Mouse (Mus musculus) limb, embryonic 15.5 days (tissue): ENCODE measurements around the gene Usp47. TPM values are rescaled to one million over a fixed set of nuclear protein-coding genes. Genes with fewer than 3 reads are reported as not detected.
"Not testable (repeated sequence)": the region's sequence is repeated elsewhere in the genome, so short reads cannot be mapped to it uniquely, and the experiment has no call there.

Experiments used
- ATAC-seq: fragments of 200-750 bp; cut with Nextera tagmentation; 2 replicates; pipeline ENCODE4 v1.8.0; 2017; ENCODE audit warnings: low read depth, moderate TSS enrichment; ENCODE audit not compliant: insufficient number of reproducible peaks, low FRiP score, low TSS enrichment
- H3K27ac ChIP-seq: fragments of 300-500 bp; sonication (generic); 2 replicates; pipeline ENCODE4 v1.5.1; 2015; ENCODE audit warnings: moderate library complexity, mild to moderate bottlenecking, inconsistent platforms
- H3K27me3 ChIP-seq: fragments of 300-500 bp; sonication (generic); 2 replicates; pipeline ENCODE4 v1.6.1; 2015; ENCODE audit warnings: inconsistent platforms
- H3K36me3 ChIP-seq: fragments of 300-500 bp; sonication (generic); 2 replicates; pipeline ENCODE4 v1.6.1; 2015; ENCODE audit warnings: inconsistent platforms
- H3K4me1 ChIP-seq: fragments of 300-500 bp; sonication (generic); 2 replicates; pipeline ENCODE4 v1.6.1; 2015; ENCODE audit warnings: inconsistent platforms
- H3K4me2 ChIP-seq: fragments of 300-500 bp; sonication (generic); 2 replicates; pipeline ENCODE4 v1.6.1; 2015; ENCODE audit warnings: mild to moderate bottlenecking, inconsistent platforms
- H3K4me3 ChIP-seq: fragments of 300-500 bp; sonication (generic); 2 replicates; pipeline ENCODE4 v1.5.1; 2015; ENCODE audit warnings: mild to moderate bottlenecking, inconsistent platforms
- H3K9ac ChIP-seq: fragments of 300-500 bp; sonication (generic); 2 replicates; pipeline ENCODE4 v1.6.1; 2015; ENCODE audit warnings: inconsistent platforms
- H3K9me3 ChIP-seq: fragments of 300-500 bp; sonication (generic); 2 replicates; pipeline ENCODE4 v1.6.1; 2016; ENCODE audit warnings: inconsistent platforms
- WGBS: fragments of 180-500 bp; shearing (Covaris S2); methylation state at CpG from one replicate; pipeline ENCODE4 v1.1.7; 2015; 5-methylcytosine and 5-hydroxymethylcytosine counted together
- polyA plus RNA-seq: library from polyadenylated mRNA; unstranded; fragments of >200 nt; fragmentation: Nextera tagmentation; extraction: Ambion mirVana; gene quantifications from 2 replicates; pipeline ENCODE4 v1.2.1, GENCODE M21; 2015

The Usp47 gene
- polyA plus RNA-seq, 1 experiment from 2014 or later, result 65.1 TPM

DNA sequence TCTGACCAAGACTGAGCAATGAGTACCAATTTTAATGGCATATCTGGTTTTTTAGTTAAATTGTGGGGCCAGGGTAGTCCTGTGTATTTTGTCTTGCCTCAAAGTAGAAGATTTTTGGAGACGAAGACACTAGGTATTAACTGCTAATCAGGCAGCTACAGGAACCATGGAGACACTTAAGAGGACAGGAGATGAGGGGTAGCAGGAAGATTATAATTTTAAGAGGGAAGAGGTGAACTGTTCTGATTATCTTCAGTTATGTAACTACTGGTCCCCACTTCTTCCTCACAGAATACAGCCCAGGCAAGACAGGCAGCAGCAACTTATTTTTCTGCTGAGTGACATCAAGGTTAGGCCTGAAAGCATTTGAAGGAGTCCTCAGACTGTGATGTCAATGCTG lies 21.9 kb downstream of the Usp47 start:
- Histone ChIP-seq H3K27ac (no peak overlapping the region), H3K9ac (no peak overlapping the region), H3K4me1 (0 out of 2 replicates have a peak, but pooled peaks cover 4% of the 10 kb centered on the region), H3K4me3 (no peak overlapping the region), H3K27me3 (no peaks in the 10 kb centered on the region), H3K9me3 (no peaks in the 10 kb centered on the region), H3K36me3 (no peaks in the 10 kb centered on the region), H3K4me2 (no peak overlapping the region)
- WGBS, result 64% methylated on average over 1 of the region's 1 CpGs
- no peak for ATAC-seq

DNA sequence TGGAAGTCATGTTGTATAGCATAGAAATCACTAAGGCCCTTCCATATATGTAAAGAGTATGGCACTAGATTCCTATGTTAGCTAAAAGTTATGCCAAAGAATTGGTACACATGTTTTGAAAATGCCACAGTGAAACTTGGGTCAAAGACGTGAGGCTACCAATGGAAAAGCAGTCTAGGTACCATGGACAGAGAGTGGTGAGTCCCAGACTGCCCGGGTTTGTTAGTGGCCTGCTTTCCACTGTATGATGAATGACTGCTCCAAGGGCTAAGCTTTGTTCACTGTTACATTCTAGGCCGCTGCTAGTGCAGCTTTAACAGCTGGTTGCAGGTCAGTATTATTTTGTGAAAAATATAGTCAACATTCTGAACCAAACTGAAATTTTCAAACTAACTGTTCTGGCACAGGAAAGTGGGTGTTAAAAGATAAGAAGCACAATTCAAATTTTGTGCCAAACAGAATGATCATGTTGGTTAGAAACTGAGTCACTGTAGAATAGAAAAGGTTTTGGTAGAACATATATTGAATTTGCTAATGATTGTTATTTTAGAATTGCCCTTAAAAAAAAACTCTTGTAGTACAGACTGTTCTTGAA lies 22.6 kb downstream of the Usp47 start:
- Histone ChIP-seq H3K36me3 (no peaks in the 10 kb centered on the region), H3K9me3 (no peaks in the 10 kb centered on the region), H3K4me1 (0 out of 2 replicates have a peak, but pooled peaks cover 4% of the 10 kb centered on the region), H3K4me2 (no peak overlapping the region), H3K4me3 (no peak overlapping the region), H3K27me3 (no peaks in the 10 kb centered on the region), H3K9ac (no peak overlapping the region), H3K27ac (no peak overlapping the region)
- ATAC-seq, result no peak
- 54% methylated on average over 3 of the region's 3 CpGs for WGBS

DNA sequence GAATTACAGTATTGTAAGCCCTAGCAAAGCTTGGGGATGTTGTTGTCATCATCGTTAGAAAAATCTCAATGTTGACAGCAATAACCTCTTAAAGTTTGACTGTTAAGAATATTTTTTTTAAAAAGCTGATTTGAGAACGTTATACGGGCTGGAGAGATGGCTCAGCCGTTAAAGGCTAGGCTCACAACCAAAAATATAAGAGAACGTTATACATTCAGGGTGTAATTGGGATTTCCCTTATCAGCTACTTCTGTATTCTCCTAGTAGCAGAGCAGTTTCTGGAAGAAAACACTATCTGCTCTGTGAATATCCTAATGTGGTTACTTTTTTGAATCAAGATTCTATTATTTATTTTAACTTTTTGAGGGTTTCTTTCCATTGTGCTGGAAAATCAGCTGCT lies 25.3 kb downstream of the Usp47 start:
- no peaks in the 10 kb centered on the region for H3K27me3 ChIP-seq
- H3K36me3 ChIP-seq, result peaks cover 3% of the 10 kb centered on the region; the same call in 1 of the 2 replicates
- 86% methylated on average over 5 of the region's 5 CpGs for WGBS
- no peak overlapping the region for H3K4me2 ChIP-seq
- no peak for ATAC-seq
- no peaks in the 10 kb centered on the region for H3K9me3 ChIP-seq
- H3K4me3 ChIP-seq, result no peak overlapping the region
- H3K9ac ChIP-seq, result no peak overlapping the region
- no peaks in the 10 kb centered on the region for H3K4me1 ChIP-seq
- H3K27ac ChIP-seq, result no peak overlapping the region

DNA sequence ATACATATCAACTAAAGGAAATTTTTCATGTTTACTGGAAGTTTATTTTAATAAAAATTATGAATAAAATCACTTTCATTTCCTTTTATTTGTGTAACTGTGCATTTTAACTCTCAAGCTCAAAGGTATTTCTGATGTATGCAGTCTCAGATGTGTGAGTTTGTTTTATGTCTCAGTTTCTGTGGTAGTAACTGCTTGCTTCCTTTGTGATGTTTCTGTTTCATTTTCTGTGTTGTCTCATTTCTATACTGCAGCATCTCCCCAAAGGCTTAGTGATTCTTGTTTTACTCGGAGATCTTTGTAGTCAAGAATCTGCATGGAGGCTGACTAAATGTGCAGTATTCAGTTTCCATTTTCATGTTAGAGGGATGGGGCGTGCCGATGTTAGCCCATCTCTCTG lies 30.4 kb downstream of the Usp47 start:
- Histone ChIP-seq H3K9me3 (no peaks in the 10 kb centered on the region), H3K36me3 (peaks cover 32% of the 10 kb centered on the region), H3K27me3 (no peaks in the 10 kb centered on the region), H3K4me2 (no peak overlapping the region), H3K4me1 (no peaks in the 10 kb centered on the region), H3K4me3 (no peak overlapping the region), H3K9ac (no peak overlapping the region), H3K27ac (no peak overlapping the region)
- ATAC-seq, result no peak
- WGBS, result 91% methylated on average over 3 of the region's 3 CpGs

DNA sequence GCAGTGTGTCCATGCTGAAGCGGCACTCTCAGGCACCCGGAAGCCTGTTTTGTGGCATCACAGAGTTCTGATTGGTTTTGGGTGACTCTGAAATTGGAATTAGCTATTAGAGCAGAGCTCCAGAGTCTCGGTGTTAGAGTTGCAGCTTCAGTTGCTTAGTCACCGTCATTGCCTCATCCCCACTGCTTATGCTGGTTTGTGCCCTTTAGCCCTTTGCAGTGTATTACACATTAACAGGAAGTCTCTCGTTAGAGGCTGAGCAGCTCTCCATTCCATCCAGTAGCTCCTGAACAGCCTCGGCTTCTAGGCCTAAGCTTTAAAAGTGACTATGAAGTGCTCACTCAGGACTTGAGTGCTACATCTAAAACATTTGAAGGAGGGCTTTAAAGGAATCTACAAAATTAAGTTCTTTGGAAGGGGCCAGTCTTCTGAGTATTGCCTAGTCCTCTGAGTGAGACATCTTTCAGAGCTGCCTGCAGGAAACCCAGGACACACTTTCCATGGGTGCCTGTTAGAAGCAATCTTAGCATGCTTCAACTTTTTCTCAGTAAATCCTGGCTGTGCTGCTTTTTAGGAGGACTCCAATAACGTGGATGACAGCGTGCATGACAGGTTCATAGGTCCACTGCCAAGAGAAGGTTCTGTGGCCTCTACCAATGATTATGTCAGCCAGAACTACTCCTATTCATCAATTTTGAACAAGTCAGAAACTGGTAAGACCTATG lies 32.8 kb downstream of the Usp47 start:
- H3K9ac ChIP-seq, result no peak overlapping the region
- H3K4me1 ChIP-seq, result no peaks in the 10 kb centered on the region
- no peak overlapping the region for H3K4me3 ChIP-seq
- no peak for ATAC-seq
- H3K9me3 ChIP-seq, result no peaks in the 10 kb centered on the region
- H3K4me2 ChIP-seq, result no peak overlapping the region
- H3K27ac ChIP-seq, result no peak overlapping the region
- peaks cover 41% of the 10 kb centered on the region for H3K36me3 ChIP-seq
- H3K27me3 ChIP-seq, result no peaks in the 10 kb centered on the region
- 65% methylated on average over 8 of the region's 8 CpGs for WGBS

DNA sequence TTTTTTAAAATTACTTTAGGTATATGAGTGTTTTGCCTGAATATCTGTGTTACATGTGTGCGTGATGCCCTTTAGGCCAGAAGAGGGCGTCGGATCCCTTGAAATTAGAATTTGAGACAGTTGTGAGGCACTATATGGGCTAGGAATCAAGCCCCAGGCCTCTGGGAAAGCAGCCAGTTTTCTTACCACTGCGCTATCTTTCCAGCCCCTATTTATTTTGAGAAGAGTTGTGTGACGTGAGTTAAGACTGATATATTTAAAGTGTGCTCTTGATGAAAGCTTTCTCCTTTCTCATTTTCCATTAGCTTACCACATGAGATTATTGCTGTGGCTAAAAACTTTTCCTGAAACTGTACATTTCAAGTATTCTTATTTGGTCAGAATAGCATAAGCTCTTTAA lies 51.6 kb downstream of the Usp47 start:
- no peaks in the 10 kb centered on the region for H3K4me1 ChIP-seq
- WGBS, result 89% methylated on average over 5 of the region's 5 CpGs
- no peaks in the 10 kb centered on the region for H3K9me3 ChIP-seq
- ATAC-seq, result no peak
- H3K4me3 ChIP-seq, result no peak overlapping the region
- no peak overlapping the region for H3K9ac ChIP-seq
- no peaks in the 10 kb centered on the region for H3K27me3 ChIP-seq
- H3K4me2 ChIP-seq, result no peak overlapping the region
- peaks cover 32% of the 10 kb centered on the region for H3K36me3 ChIP-seq
- no peak overlapping the region for H3K27ac ChIP-seq

DNA sequence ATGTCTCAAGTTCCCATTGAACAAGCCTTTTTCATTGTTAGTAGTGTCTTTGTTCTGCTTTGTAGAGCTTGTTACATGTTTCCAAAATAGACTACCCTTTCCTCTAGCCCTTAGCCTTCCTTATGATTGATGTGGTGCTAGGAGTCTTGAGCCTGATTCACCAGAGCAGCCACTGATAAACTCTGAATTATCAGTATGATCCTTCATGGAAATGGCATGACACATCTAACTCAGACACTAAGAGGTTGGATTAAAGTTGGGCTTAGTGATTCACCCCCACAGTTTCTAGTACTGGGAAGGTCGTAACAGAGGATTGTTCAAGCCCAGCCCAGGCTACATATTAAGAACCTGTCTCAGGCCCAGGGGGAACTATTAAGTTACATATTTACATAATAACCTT lies 59.3 kb downstream of the Usp47 start:
- no peak overlapping the region for H3K4me3 ChIP-seq
- H3K4me1 ChIP-seq, result no peaks in the 10 kb centered on the region
- H3K36me3 ChIP-seq, result peaks cover 47% of the 10 kb centered on the region
- no peak for ATAC-seq
- no peaks in the 10 kb centered on the region for H3K9me3 ChIP-seq
- H3K27me3 ChIP-seq, result no peaks in the 10 kb centered on the region
- no peak overlapping the region for H3K27ac ChIP-seq
- WGBS, result 78% methylated on average over 1 of the region's 1 CpGs
- H3K9ac ChIP-seq, result no peak overlapping the region
- H3K4me2 ChIP-seq, result no peak overlapping the region

DNA sequence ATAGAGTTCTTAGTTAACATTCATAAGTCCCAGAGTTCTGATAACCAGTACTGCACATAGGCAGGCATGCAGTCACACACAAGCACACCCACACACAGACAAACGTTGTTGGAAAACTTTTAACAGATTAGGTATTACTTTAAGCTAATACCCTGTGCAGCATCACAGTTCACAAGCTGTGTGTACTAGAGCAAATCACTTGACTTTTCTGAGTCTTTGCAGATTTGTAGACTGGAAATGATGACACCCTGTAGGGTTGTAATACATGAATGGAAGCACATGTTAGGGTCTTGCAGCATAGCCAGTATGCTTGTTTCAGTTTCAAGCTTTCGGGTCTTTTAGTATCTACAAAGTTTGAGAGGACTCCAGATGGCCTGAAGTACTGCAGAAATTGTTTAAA lies 60.9 kb downstream of the Usp47 start:
- Histone ChIP-seq H3K9me3 (no peaks in the 10 kb centered on the region), H3K36me3 (peaks cover 54% of the 10 kb centered on the region), H3K4me3 (no peak overlapping the region), H3K9ac (no peak overlapping the region), H3K4me2 (no peak overlapping the region), H3K27ac (no peak overlapping the region), H3K4me1 (no peaks in the 10 kb centered on the region), H3K27me3 (no peaks in the 10 kb centered on the region)
- ATAC-seq, result no peak
- WGBS, result 57% methylated on average over 2 of the region's 2 CpGs

DNA sequence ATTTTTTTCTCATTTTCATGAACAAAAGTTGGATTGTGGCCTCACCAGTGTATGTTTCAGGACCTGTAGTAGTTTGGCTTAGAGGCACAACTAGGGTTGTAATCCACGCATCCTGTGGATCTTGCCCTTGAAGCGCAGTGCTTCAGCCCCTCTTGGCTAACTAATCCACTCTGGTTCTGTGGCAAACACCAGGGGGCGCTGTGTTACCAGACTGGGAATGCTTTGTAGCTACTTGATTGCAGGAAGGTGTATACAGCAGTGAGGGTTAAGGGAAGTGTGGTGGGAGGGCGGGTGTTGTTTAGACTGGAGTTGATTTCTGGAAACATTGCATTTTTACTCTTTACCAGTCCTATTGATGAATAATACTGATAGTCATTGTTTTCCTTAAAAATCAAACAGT lies 61.8 kb downstream of the Usp47 start:
- no peak overlapping the region for H3K9ac ChIP-seq
- peaks cover 56% of the 10 kb centered on the region for H3K36me3 ChIP-seq
- no peaks in the 10 kb centered on the region for H3K27me3 ChIP-seq
- no peaks in the 10 kb centered on the region for H3K4me1 ChIP-seq
- no peak overlapping the region for H3K4me3 ChIP-seq
- no peaks in the 10 kb centered on the region for H3K9me3 ChIP-seq
- no peak overlapping the region for H3K27ac ChIP-seq
- WGBS, result 39% methylated on average over 4 of the region's 4 CpGs
- H3K4me2 ChIP-seq, result no peak overlapping the region
- no peak for ATAC-seq

DNA sequence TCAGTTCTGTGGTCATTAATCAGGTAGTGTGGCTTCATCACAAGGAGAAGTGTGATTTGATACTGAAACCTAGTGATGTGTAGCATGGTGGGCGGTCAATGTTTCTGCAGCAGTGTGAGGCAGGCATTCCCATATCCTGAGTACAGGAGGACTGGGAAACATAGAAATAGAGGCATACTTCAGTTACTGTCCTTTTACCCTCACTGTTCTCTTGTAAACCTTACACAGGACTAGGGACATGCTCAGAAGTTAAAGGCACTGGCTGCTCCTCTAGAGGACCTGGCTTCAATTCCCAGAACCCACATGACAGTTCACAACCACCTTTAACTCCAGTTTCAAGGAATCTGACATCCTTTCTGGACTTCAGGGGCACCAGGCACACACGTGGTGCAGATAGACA lies 62.9 kb downstream of the Usp47 start:
- Histone ChIP-seq H3K9me3 (no peaks in the 10 kb centered on the region), H3K36me3 (peaks cover 58% of the 10 kb centered on the region), H3K4me3 (no peak overlapping the region), H3K4me1 (no peaks in the 10 kb centered on the region), H3K9ac (no peak overlapping the region), H3K27me3 (no peaks in the 10 kb centered on the region), H3K27ac (no peak overlapping the region), H3K4me2 (no peak overlapping the region)
- ATAC-seq, result no peak
- 91% methylated on average over 2 of the region's 2 CpGs for WGBS

DNA sequence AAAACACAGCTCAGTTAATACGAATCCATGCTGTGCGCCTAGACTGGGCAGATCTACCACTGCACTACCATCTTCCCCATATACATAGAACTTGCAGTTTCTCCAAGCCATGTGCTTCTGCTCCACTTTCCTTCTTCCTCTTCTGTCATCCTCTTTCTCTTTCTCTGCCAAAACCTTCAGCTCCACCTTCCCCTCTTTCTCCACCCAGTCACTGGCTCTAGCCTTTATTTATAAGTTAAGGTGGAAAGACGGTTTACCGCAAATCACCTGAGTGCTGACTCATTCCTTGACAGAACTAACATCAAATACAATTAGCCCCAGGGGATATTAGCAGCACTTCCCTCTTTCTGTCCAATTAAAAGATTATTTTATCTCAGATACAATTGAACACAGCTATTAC lies 71.6 kb downstream of the Usp47 start:
- not testable (repeated sequence) for H3K4me1 ChIP-seq, H3K9ac ChIP-seq

DNA sequence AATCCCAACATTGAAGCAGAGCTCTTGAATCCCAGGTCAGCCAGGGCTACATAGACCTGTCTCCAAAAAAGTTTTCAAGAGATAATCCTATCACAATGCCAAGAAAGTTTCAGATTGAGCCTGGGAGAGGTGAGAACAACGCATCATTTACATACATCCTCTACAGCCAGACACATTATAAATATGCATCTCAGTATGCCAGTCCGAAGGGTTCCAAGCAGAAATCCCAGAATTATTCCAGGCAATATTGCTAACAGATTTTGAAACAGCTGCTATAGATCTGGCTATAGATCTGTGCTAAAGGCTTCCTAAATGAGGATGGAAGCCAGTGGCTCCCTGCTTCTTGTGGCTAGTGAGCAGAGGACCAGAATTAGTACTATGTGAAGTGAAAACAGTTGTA lies 77.6 kb downstream of the Usp47 start:
- Histone ChIP-seq H3K27me3 (no peaks in the 10 kb centered on the region), H3K4me2 (no peak overlapping the region), H3K4me3 (no peak overlapping the region), H3K9ac (no peak overlapping the region), H3K4me1 (no peaks in the 10 kb centered on the region), H3K27ac (no peak overlapping the region), H3K36me3 (peaks cover 67% of the 10 kb centered on the region), H3K9me3 (no peaks in the 10 kb centered on the region)
- no peak for ATAC-seq
- 92% methylated on average over 2 of the region's 2 CpGs for WGBS

More for the DNA sequence above, 71.6 kb downstream of the Usp47 start:
- not testable (repeated sequence) for H3K4me3 ChIP-seq, H3K9me3 ChIP-seq, H3K27me3 ChIP-seq, H3K4me2 ChIP-seq, ATAC-seq, H3K27ac ChIP-seq
- WGBS, result 91% methylated on average over 4 of the region's 4 CpGs
- peaks cover 81% of the 10 kb centered on the region for H3K36me3 ChIP-seq
